Mouse (Mus musculus) intestine, embryonic 16.5 days (tissue): Measurements from ENCODE around the gene Acsbg1. TPM values are rescaled to one million over a fixed set of nuclear protein-coding genes. Genes with fewer than 3 reads are reported as not detected.

Source experiments
- ATAC-seq: fragments of 200-750 bp; cut with Nextera tagmentation; 2 replicates; pipeline ENCODE4 v1.8.0; 2017; ENCODE audit warnings: moderate TSS enrichment, moderate library complexity
- H3K27ac ChIP-seq: fragments of 300-500 bp; sonication (generic); 2 replicates; pipeline ENCODE4 v1.5.1; 2014; ENCODE audit warnings: mild to moderate bottlenecking, low read length
- H3K27me3 ChIP-seq: fragments of 300-500 bp; sonication (generic); replicated peaks from 2 replicates; pipeline ENCODE4 v1.6.1; 2014; ENCODE audit warnings: low read length, control low read depth, mixed read lengths; ENCODE audit not compliant: control insufficient read depth, insufficient read depth
- H3K36me3 ChIP-seq: fragments of 300-500 bp; sonication (generic); 2 replicates; pipeline ENCODE4 v1.6.1; 2014; ENCODE audit warnings: low read length, control low read depth; ENCODE audit not compliant: control insufficient read depth, insufficient read depth
- H3K4me1 ChIP-seq: fragments of 300-500 bp; sonication (generic); 2 replicates; pipeline ENCODE4 v1.6.1; 2014; ENCODE audit warnings: low read length, control low read depth, mixed read lengths; ENCODE audit not compliant: control insufficient read depth, insufficient read depth
- H3K4me2 ChIP-seq: fragments of 300-500 bp; sonication (generic); 2 replicates; pipeline ENCODE4 v1.6.1; 2014; ENCODE audit warnings: low read depth, low read length, control low read depth
- H3K4me3 ChIP-seq: fragments of 300-500 bp; sonication (generic); 2 replicates; pipeline ENCODE4 v1.5.1; 2014; ENCODE audit warnings: mild to moderate bottlenecking, low read length
- H3K9ac ChIP-seq: fragments of 300-500 bp; sonication (generic); 2 replicates; pipeline ENCODE4 v1.6.1; 2014; ENCODE audit warnings: low read depth, low read length
- H3K9me3 ChIP-seq: fragments of 300-500 bp; sonication (generic); 2 replicates; pipeline ENCODE4 v1.6.1; 2016; ENCODE audit warnings: low read length, control low read depth; ENCODE audit not compliant: control insufficient read depth
- WGBS: fragments of 180-500 bp; shearing (Covaris S2); extraction: QIAGEN DNeasy Blood & Tissue Kit; methylation state at CpG from one replicate; pipeline ENCODE4 v1.1.7; 2014; 5-methylcytosine and 5-hydroxymethylcytosine counted together
- polyA plus RNA-seq: library from polyadenylated mRNA; unstranded; fragments of >200 nt; fragmentation: Nextera tagmentation; extraction: Ambion mirVana; gene quantifications from 2 replicates; pipeline ENCODE4 v1.2.1, GENCODE M21; 2015

The Acsbg1 gene
- polyA plus RNA-seq, 1 experiment from 2014 or later = 0.91 TPM

- Histone ChIP-seq H3K4me3 (no peak overlapping the region; the same call in 1 of the 2 replicates), H3K4me1 (peaks cover 5% of the 10 kb centered on the region; the same call in 1 of the 2 replicates), H3K9ac (no peak overlapping the region), H3K4me2 (peak overlapping the region; percentile 27), H3K36me3 (no peaks in the 10 kb centered on the region), H3K27me3 (no peaks in the 10 kb centered on the region), H3K27ac (peak overlapping the region; percentile 50), H3K9me3 (no peaks in the 10 kb centered on the region)
- ATAC-seq = peak; percentile 91
- 38% methylated on average over 9 of the region's 9 CpGs for WGBS
Measured at GRCm38 (mm10) chr9:54571130-54571839, 90.4 kb downstream of the Acsbg1 start.

- no peak for ATAC-seq
- Histone ChIP-seq H3K27ac (no peak overlapping the region), H3K4me2 (no peak overlapping the region), H3K9me3 (no peaks in the 10 kb centered on the region), H3K27me3 (no peaks in the 10 kb centered on the region), H3K9ac (no peak overlapping the region), H3K36me3 (no peaks in the 10 kb centered on the region), H3K4me3 (no peak overlapping the region), H3K4me1 (peaks cover 5% of the 10 kb centered on the region; the same call in 1 of the 2 replicates)
- 26% methylated on average over 2 of the region's 2 CpGs for WGBS
Measured at GRCm38 (mm10) chr9:54568732-54569131, 92.9 kb downstream of the Acsbg1 start.

- no peaks in the 10 kb centered on the region for H3K9me3 ChIP-seq
- no peak overlapping the region for H3K9ac ChIP-seq
- peaks cover 5% of the 10 kb centered on the region; the same call in 1 of the 2 replicates for H3K4me1 ChIP-seq
- no peak for ATAC-seq
- no peaks in the 10 kb centered on the region for H3K27me3 ChIP-seq
- no peak overlapping the region for H3K4me3 ChIP-seq
- H3K4me2 ChIP-seq = no peak overlapping the region
- no peaks in the 10 kb centered on the region for H3K36me3 ChIP-seq
- 51% methylated on average over 4 of the region's 4 CpGs for WGBS
- no peak overlapping the region for H3K27ac ChIP-seq
Measured at GRCm38 (mm10) chr9:54566958-54567357, 94.7 kb downstream of the Acsbg1 start.

GRCm38 (mm10) chr9:54560831-54561601 is 100.7 kb downstream of the Acsbg1 start:
- ATAC-seq = no peak
- no peak overlapping the region for H3K27ac ChIP-seq
- 88% methylated on average over 8 of the region's 8 CpGs for WGBS
- no peak overlapping the region for H3K4me3 ChIP-seq
- peaks cover 2% of the 10 kb centered on the region; the same call in 1 of the 2 replicates for H3K4me1 ChIP-seq
- no peaks in the 10 kb centered on the region for H3K27me3 ChIP-seq
- no peak overlapping the region for H3K9ac ChIP-seq
- H3K4me2 ChIP-seq = no peak overlapping the region
- H3K36me3 ChIP-seq = no peaks in the 10 kb centered on the region
- no peaks in the 10 kb centered on the region for H3K9me3 ChIP-seq

GRCm38 (mm10) chr9:54559771-54560471 is 101.7 kb downstream of the Acsbg1 start, which contains the start of gene Cib2:
Gene Cib2 (minus strand): TSS chr9:54560218.
- H3K36me3 ChIP-seq = no peaks in the 10 kb centered on the region
- peaks cover 2% of the 10 kb centered on the region; the same call in 1 of the 2 replicates for H3K4me1 ChIP-seq
- peak within 1 kb of the TSS; percentile 68 for H3K4me3 ChIP-seq
- no peaks in the 10 kb centered on the region for H3K27me3 ChIP-seq
- WGBS = 2% methylated on average over 54 of the region's 54 CpGs
- H3K4me2 ChIP-seq = peak within 1 kb of the TSS; percentile 94
- peak; percentile 99 for ATAC-seq
- no peak within 1 kb of the TSS for H3K27ac ChIP-seq
- no peaks in the 10 kb centered on the region for H3K9me3 ChIP-seq
- H3K9ac ChIP-seq = peak within 1 kb of the TSS; percentile 75

GRCm38 (mm10) chr9:54558731-54559130 is 102.9 kb downstream of the Acsbg1 start:
- Histone ChIP-seq H3K4me2 (no peak overlapping the region), H3K27me3 (no peaks in the 10 kb centered on the region), H3K9ac (no peak overlapping the region), H3K27ac (no peak overlapping the region), H3K36me3 (no peaks in the 10 kb centered on the region), H3K4me1 (peaks cover 2% of the 10 kb centered on the region; the same call in 1 of the 2 replicates), H3K4me3 (no peak overlapping the region), H3K9me3 (no peaks in the 10 kb centered on the region)
- WGBS = 78% methylated on average over 8 of the region's 8 CpGs
- no peak for ATAC-seq

- Histone ChIP-seq H3K4me2 (no peak overlapping the region), H3K27me3 (no peaks in the 10 kb centered on the region), H3K4me3 (no peak overlapping the region), H3K9ac (no peak overlapping the region), H3K36me3 (no peaks in the 10 kb centered on the region), H3K4me1 (no peaks in the 10 kb centered on the region), H3K9me3 (no peaks in the 10 kb centered on the region), H3K27ac (no peak overlapping the region)
- 62% methylated on average over 2 of the region's 2 CpGs for WGBS
- no peak for ATAC-seq
Measured at GRCm38 (mm10) chr9:54555044-54555443, 106.6 kb downstream of the Acsbg1 start.
